Mouse (Mus musculus): Measurements from ENCODE around the gene Vmp1.

GRCm38 (mm10) chr11:86606621-86607339 is 76.9 kb downstream of the Vmp1 start:
- TF ChIP-seq CTCF (IDR thresholded peaks at IDR 0.05; ENCODE audit: control insufficient read depth, insufficient read depth, insufficient read length), result no peak
- no peak for TF ChIP-seq MAX (IDR thresholded peaks at IDR 0.05)

All from C2C12 (cell line).